Mouse (Mus musculus) heart, postnatal 36 days (tissue): ENCODE results near the gene Dync1h1. TPM values are rescaled to one million over a fixed set of nuclear protein-coding genes. Genes with fewer than 3 reads are reported as not detected.

Experiments
- DNase-seq, 2 experiments: peaks; one replicate each; pipeline ENCODE4 v3.0.0; 2021 to 2022
- intact Hi-C: fragments of 180-260 bp; cut with DNase I; formaldehyde crosslinking; loops from one replicate; pipeline ENCODE4 v1.15.1; 2025
- microRNA-seq, 2 experiments: library from miRNA; unstranded; fragments of <30 nt; microRNA quantifications; one replicate each; pipeline ENCODE4 v1.2.0; 2021; ENCODE audit warnings: borderline number of aligned reads in 2 of 2
- total RNA-seq, 2 experiments: library from RNA; stranded (reverse); gene quantifications; 2 replicates each; pipeline ENCODE4 v1.2.3; 2021

Gene Dync1h1
- total RNA-seq, 2 experiments from 2014 or later: 143 to 146 TPM

DNA sequence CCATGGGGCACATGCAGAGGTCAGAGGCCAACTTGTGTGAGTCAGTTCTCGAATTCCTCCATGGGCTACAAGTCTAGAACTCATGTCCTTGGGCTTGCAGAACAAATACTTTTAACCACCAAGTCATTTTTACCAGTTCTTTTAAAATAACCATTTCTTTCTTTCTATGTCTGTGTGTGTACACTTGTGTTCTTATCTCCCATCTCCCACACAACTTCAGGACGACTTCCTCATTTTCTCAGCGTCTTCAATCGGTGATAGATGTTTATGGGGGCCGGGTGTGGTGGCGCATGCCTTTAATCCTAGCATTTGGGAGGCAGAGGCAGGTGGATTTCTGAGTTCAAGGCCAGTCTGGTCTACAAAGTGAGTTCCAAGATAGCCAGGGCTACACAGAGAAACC is 113.0 kb downstream of the Dync1h1 start:
- no peak for DNase-seq
- intact Hi-C loops: no loop called here

DNA sequence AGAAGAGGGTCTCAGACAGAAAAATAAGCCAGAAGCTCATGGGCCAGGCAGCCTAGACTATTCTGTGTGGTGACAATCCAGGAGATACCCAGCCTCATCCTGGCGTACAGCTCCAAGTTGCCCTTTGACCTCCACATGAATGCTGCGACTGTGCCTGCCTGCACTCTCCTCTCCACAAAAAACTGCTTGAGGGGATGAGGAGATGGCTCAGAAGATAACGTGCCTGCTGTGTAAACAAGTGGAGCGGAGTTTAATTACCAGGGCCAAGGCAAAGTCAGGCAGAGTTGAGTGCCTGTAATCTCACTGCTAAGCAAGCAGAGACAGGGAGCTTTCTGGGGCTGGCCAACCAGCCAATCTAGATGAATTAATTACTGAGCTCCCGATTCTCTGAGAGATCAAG is 114.8 kb downstream of the Dync1h1 start:
- DNase-seq: no peak
- intact Hi-C loops: no loop called here

Small RNA genes within 50 kb of the gene (microRNA-seq; reads per million reads assigned to microRNA genes)
- 0 reads per million in 2 experiments for gene Gm27299

Other genes with a start within 250 kb of the Dync1h1 start
- gene Ppp2r5c, start 154.3 kb upstream of the Dync1h1 start, total RNA-seq: 10 to 100 TPM; 94.4 to 96.6 TPM
- not detected for gene 1700001K19Rik, start 81.2 kb downstream of the Dync1h1 start, total RNA-seq
- 100 to 1,000 TPM; 136 to 209 TPM for gene Hsp90aa1, start 101.3 kb downstream of the Dync1h1 start, total RNA-seq
- gene Wdr20, start 136.5 kb downstream of the Dync1h1 start, total RNA-seq: 10 to 100 TPM; 28.2 to 32.0 TPM
- gene Mok, start 239.5 kb downstream of the Dync1h1 start, total RNA-seq: 1 to 10 TPM in 1 of 2 experiments, under 1 TPM in 1; 0.75 to 1.1 TPM
- 10 to 100 TPM; 11.1 to 11.7 TPM for gene Zfp839, start 248.8 kb downstream of the Dync1h1 start, total RNA-seq